Mouse (Mus musculus) gastrocnemius, postnatal 4 days (tissue): ENCODE measurements around the gene Golga4. TPM values are rescaled to one million over a fixed set of nuclear protein-coding genes. Genes with fewer than 3 reads are reported as not detected.

Experiments
- DNase-seq, 2 experiments: peaks; one replicate each; pipeline ENCODE4 v3.0.0; 2021 to 2022; ENCODE audit warnings: low spot score in 2 of 2, mixed read lengths in 2 of 2
- long read RNA-seq, 2 experiments: library from polyadenylated mRNA; stranded (forward); transcript quantifications; one replicate each; pipeline ENCODE4 v2.0.0; 2021
- total RNA-seq, 2 experiments: library from RNA; stranded (reverse); gene quantifications; 2 replicates each; pipeline ENCODE4 v1.2.3; 2021

Gene Golga4
- 100 to 1,000 TPM; 137 to 148 TPM for total RNA-seq
- long read RNA-seq, experiment 1, full-length matches to known transcripts, result 2 of 27 reads
- long read RNA-seq, experiment 1, partial matches to known transcripts, result 10 of 27 reads
- long read RNA-seq, experiment 1, other reads (novel, unspliced or antisense), result 15 of 27 reads
- long read RNA-seq, experiment 2, full-length matches to known transcripts, result 4 of 53 reads
- long read RNA-seq, experiment 2, partial matches to known transcripts, result 13 of 53 reads
- long read RNA-seq, experiment 2, other reads (novel, unspliced or antisense), result 36 of 53 reads

DNA sequence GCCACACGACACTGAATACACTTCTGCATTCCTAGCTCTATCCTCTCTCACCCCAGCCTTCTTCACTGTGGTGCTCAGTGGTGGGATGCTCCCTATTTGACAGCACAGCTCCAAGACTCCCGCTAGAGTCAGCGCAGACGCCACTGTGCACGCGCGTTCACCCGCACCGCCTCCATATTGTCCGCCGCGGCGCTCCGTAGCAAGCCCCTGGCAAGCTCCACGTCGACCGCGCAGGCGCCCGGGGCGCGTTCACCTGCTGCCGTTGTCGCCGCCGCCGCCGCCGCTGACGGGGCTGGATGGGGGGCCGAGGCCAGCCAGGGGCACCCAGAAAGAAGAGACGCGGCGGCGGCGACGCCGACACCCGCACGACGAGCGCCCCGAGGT lies at the start of gene Golga4:
Gene Golga4 (plus strand): TSS at position 248 of the 384 bp plus-strand sequence.
- peak; percentile 79 to 89 for DNase-seq

DNA sequence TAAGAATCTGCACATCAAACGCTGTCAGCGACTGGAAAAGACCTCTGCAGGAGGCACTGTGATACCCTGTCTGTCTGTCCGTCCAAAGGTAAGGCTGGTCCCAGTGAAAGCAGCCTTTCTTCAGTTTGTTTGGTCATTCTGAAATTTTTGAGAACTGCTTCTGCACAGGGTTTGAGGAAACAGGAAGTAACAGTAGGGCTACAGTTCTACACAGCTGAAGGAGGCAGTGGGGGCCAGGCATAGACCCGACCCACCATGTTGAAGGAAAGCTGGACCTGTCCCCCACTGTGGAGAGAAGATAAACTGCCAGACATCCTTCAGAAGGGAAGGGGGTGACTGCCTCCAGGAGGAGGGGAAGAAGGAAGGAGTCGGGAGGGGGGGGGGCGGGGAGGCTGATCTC lies 49.7 kb upstream of the Golga4 start:
- no peak for DNase-seq

DNA sequence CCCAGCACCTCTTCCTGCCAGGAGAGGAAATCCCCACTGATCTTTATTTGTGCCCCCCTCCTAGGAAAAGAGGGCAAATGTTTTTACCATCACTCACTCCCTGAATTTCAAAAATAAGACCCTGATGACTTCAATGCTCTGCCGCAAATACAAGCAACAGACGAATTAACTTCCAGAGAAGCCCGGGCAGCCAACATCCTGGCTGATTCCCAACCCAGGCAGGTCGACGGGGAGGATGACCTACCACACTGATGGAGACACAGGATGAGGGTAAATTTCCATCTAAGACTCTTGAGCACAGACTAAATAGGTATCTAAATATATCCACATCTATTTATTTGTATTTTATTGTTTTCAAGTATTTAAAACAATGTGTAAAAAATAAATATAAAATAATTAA lies 48.0 kb upstream of the Golga4 start:
- no peak for DNase-seq

DNA sequence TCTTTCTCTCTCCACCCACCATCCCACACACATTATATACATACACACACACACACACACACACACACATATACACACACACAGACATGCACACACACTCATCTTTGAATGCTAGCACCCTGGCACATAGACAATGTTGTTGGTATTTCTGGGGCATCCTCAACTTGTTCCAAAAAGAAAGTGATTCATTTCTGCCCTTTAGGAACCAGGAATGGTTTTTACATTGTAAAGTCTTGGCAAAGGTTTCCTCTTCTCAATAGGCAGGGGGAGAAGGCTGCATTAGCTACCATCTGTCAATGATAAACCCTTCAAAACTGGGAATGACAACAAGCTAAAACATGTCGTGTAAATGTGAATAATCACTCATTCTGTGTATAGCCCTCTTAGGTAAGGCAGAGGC lies 42.0 kb upstream of the Golga4 start:
- no peak for DNase-seq

DNA sequence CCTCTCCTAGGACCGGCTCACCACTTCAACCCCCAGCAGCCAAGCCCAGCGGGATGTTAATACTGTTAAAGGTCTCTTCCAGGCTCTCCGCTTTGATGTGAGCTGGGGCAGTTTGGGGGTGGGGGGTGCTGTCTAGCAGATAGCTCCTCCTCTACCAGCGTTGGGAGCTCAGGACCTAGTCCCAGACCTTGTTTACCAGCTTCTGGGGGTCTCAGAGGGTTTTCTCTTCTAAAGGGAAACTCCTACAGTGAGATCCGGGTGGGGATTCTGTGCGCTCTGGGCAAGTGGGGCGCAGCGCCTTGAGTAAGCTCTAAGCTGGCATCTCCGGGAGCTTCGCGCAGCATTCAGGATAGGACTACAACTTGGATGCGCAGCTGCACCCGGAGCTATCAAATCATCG lies 37.8 kb upstream of the Golga4 start:
- DNase-seq, result no peak

DNA sequence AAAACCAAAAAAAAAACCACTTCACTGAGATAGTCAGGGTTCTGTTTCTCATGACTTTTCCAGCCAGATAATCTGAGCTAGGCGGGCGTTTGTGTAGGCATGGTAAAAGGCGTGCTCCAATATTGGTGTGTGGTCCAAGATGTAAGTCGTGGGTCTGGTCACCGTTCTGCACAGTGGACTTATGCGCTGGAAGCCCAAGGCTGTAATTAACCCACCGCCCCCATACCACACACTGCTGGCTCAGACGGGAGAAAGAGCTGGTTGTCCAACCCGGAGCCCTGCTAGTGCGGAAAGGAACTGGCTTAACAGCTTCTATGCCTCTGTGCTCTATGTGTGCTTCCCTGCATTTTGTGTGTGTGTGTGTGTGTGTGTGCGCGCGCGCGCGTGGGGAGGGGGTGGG lies 36.8 kb upstream of the Golga4 start:
- DNase-seq, result no peak

DNA sequence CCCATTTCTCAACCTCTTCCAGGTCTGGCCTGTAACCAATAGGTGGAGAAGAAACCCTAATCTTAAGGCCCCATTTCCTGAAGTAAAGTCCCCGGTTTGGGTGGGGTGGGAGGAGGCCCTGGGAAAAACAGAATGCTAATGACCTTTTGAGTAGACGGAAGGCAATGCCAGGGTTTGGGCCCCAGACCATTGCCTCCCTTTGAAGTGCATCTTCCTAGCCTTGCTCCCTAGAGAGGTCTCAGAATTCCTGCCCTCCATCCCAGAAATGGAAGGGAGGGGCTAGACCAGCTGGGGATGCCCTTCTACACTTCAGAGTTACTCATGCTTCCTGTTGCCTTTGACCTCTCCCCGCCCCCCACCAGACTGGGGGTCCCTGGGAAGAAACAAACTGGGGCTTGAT lies 34.8 kb upstream of the Golga4 start:
- DNase-seq, result no peak

DNA sequence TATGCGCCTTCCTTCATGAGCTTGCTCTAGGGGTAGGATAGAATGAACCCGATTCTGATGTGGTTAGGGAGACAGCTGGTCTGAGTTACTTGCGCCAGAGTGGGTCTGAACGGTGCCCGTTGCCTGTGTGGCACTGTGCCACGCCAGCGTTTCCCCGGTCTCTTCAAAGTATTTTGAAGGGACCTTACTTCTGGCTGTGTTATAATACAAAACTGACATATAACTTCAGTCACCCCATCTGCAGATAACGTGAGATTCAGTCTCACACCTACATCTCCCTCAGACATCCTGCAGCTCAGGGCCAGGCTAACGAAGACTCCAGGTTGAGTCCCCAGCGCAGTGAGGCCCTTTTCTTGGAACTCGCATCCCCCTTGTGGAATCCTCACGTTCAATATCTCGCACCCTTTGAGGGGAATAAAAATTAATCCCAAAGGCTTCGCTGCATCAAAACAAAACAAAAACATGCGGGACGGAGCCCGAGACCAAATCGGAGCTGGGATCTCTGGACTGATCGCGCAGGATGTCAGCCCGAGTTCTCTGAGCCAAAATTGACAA lies 29.8 kb upstream of the Golga4 start:
- no peak for DNase-seq

DNA sequence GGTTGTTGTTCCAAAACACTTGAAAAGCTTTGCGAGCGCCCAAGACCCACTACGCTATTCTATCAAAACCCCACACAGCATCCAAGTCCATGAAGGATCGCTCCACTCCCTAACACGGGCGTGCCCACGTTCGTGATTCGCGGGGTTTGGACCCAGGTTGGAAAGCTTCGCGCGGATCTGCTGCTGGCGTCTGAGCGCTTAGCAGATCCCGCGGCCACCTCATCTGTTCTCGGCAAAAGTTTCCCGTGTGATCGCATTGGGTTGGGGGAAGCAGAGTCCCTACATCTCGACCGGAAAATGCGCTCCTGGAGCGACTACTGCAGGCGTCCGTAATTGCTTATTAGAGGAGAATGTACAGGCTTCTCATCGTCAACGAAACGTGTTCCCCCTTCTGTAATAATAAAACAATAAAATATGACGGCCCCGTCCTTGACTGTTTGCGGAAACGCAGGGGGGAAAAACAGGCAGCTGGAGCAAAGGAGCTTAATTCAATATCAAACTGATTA lies 29.2 kb upstream of the Golga4 start:
- DNase-seq, result peak in 1 of 2 experiments; percentile 25

DNA sequence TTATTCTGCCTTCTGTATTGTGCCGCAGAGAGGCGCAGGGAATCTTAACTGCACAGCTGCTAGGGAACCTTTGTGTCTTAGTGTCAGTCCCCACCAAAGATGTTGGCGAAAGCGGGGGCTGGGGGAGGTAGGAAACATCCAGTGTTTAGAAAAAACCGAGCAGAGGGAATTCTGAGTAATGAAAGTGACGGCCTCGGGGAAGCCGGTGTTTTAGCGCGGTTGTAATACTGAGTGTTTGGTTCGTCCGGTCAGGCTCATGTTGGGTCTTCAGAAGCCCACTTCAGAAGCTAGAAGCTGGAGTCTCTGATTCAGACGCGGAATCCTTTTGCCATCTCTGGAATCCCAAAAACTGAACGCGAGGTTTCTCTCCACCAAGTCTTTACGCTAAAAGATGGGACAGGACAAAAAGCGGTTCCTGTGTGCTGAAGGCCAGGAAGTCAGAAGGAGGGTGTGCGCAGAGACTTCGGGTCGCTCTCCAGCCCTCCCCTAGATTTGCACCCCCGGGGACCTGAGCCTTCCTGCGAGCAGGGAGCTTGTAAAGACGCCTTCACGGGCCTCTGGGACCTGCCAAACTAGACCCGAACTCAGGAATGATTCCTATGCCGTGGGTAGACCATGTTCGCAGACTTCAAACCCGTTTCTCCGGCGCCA lies 28.7 kb upstream of the Golga4 start:
- DNase-seq, result no peak

DNA sequence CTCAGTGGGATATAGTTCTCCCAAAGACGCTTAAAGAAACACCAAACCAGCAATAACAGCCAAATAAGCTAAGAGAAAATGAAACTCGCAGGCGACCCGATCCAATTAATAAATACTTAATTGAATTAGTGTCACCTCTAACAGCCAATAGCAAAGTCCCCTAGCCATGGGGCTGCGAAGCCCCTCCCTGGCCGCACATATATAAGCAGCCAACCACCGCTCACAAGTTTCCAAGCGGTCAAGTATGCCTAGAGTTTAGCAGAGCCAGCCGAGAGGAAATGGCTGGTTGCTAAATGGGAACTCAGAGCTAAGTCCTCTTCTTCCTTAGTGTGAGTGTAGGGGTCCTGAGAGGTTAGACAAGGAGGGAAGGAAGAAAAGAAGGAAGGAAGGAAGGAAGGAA lies 28.1 kb upstream of the Golga4 start, which contains the start of gene Eomes:
Gene Eomes (plus strand): TSS at position 252 of the 400 bp plus-strand sequence.
- no peak for DNase-seq

DNA sequence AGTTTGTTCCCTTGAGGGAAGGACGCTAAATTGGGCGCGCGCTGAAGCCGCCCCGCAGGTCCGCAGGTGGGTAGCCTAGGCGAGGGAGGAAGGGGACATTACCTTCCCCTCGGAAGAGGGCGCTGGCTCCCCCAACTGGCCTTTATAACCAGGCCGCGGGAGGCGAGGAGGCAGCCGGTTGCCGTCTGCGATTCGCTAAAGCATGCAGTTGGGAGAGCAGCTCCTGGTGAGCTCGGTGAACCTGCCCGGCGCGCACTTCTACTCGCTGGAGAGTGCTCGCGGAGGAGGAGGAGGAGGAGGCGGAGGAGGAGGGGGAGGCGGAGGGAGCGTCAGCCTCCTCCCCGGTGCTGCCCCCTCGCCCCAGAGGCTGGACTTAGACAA lies 27.6 kb upstream of the Golga4 start:
- DNase-seq, result peak in 1 of 2 experiments; percentile 32

DNA sequence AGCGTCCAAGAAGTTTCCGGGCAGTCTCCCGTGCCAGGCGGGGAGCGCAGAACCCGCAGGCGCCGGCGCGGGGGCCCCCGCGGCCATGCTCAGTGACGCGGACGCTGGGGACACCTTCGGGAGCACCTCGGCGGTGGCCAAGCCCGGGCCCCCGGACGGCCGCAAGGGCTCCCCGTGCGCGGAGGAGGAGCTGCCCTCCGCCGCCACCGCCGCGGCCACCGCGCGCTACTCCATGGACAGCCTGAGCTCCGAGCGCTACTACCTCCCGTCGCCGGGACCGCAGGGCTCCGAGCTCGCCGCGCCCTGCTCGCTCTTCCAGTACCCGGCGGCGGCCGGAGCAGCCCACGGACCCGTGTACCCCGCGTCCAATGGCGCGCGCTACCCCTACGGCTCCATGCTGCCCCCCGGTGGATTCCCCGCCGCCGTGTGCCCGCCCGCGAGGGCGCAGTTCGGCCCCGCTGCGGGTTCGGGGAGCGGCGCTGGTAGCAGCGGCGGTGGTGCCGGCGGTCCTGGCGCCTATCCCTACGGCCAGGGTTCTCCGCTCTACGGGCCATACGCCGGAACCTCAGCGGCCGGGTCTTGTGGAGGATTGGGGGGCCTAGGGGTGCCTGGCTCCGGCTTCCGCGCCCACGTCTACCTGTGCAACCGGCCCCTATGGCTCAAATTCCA lies 27.1 kb upstream of the Golga4 start:
- no peak for DNase-seq

DNA sequence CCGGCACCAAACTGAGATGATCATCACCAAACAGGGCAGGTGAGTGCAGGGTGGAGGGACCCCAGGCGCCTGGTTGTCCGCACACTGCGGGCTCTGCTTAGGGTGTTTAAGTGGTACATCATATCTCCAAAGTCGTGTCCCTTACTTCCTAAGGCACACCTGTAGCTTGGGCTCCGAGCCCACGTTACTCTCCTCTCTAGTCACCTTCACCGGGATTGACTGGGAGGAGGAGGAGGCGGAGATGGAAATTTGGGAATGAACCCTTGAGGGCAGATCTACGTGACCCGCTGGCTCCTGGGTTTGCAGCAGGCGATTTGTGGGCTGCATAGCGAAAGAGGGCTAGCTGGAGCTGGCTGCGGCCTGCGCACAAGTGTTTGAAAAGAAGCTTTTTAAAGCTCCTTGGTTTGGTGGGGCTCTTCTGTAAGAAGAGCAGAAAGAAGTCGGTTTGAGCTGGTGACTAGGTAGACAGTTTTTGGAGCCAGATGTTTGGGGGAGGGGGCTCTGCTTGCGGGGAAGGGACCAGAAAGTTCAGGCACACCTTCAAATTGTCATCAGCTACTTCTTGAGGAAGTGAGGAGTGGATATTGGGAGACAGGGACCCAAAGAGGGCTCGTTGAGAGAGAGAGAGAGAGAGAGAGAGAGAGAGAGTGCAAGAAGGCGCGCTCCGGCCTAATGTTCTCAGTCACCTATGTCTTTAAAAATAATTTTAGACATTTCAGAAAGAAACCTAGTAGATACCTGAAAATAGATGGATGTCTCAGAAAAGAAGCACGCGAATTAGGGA lies 26.4 kb upstream of the Golga4 start:
- no peak for DNase-seq

DNA sequence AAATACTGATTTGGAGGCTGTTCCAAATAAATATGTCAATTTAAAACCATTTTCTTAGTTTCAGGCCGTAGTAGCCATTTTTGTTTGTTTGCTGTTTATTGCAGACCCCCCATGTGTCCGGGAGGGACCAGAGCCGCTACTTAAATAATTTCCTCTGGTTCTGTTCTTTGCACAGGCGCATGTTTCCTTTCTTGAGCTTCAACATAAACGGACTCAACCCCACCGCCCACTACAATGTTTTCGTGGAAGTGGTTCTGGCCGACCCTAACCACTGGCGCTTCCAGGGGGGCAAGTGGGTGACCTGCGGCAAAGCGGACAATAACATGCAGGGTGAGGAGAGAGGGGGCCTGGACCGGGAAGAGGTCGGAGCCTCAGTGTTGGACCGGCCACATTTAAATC lies 25.8 kb upstream of the Golga4 start:
- no peak for DNase-seq

DNA sequence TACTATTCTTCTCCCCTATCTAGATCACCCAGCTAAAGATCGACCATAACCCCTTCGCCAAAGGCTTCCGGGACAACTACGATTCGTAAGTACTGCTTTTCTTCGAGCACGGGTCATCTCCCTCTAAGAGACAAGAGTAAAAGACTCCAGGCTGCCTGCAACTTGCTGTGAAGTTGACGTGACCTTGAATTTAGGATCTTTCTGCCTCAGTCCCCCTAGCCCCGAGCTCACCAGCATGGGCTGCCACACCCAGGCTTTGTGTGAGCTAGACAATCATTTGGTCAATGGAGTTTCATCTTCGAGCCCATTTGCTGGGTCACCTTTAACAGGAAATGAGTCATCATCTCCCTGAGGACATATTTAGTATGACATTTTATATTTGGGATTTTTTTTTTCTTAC lies 23.9 kb upstream of the Golga4 start:
- no peak for DNase-seq

DNA sequence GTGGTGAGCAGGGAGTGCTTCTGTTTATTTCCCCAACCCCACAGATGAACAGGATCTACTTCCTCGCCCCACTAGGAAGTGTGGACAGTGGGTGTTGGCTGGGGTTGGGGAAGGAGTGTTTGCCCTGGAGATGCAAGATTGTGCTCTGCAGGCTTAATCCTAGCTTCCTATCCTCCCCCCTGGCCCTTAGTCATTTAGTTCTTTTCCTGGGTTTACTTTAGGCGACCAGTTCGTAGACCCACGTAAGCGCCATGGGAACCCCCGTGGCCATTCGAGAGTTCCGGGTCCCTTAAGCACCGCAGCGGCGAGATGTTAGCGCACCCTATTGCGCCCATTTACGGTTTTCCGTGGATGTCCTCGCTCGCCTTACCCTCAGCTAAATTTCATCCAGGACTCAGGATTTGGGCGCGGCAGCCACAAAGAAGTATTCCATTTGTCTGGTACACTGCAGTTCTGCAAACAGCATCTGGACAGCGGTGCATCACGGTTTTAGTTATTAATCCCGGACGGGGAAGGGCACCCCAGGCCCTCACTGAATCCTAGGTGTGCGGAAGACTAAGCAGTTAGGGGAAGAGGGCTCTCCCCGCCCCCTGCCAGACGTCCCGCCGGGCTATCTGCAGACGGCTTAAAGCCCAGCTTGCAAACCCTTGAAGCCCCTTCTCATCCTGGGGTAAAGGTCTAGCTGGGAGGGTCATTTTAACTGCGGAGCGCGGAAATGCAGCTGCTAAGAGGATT lies 19.5 kb upstream of the Golga4 start:
- DNase-seq, result no peak

DNA sequence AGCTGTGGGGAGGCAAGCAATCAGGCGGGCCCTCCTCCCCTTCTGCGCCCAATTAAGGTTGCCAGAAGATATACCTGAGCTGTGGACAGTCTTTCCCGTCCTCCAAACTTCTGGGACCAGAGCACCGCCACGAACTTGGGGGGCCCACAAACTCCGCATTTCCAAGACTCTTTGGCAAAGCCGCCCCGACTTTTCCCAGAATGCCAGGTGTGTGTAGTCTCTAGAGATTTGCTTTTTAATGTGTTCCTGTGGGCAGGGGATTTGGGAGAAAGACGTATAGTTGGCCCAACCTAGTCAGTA lies 19.0 kb upstream of the Golga4 start:
- no peak for DNase-seq

DNA sequence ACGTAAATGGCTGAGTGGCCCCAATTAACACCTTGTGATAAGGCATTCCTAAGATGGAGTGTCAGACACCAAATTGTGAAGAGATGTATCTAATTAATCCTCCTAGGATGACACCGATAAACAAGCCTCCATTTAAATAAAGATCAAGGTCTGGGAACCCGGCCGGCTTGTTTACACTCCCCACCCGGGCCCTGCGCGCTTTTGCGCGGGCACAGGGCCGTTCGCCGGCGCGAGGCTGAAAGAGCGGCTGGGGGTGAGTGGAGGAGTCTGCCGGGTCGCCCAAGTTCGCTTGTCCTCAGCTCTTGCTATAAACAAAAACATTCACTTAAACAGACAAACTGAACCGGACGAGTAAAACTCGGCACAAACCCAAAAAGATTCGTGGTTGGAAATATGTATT lies 18.4 kb upstream of the Golga4 start:
- no peak for DNase-seq

DNA sequence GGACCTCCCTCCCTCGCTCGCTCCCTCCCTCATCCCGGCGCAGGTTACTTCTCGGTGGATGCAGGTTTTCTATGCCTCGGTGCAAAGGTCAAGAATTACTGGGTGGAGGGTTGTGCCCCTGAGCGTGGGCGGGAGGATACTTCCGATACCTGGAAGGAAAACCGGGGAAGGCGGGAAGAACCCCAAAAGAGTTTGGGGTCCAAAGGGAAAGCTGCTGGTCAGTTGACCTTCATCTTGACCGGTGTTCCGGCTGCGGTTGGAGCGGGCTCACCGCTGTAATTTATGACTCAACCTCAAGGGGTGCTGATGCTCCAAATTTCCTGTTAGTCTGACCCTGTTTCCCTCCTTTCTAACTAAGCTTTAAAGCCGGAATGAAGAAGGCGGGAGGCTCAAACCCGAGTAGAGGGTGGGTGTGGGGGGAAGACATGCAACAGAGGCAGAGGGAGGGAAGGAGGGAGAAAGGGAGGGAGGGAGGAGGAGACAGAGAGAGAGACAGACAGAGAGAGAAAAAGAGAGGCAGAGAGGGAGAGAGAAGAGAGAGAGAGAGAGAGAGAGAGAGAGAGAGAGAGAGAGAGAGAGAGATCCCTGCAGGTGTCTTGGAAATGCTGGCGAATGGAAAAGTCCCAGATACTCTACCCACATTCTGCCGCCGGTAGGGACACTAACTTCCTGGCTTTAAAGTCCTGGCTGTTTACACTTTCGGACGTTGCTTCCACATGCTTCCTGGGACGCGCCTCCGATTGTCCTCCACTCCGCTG lies 17.8 kb upstream of the Golga4 start:
- peak in 1 of 2 experiments; percentile 48 for DNase-seq
